Mouse (Mus musculus) lung, embryonic 15.5 days (tissue): ENCODE measurements around the gene Snx25. TPM values are rescaled to one million over a fixed set of nuclear protein-coding genes. Genes with fewer than 3 reads are reported as not detected.

Source experiments
- ATAC-seq: fragments of 200-750 bp; cut with Nextera tagmentation; 2 replicates; pipeline ENCODE4 v1.8.0; 2017; ENCODE audit warnings: moderate number of reproducible peaks, borderline replicate concordance; ENCODE audit not compliant: low FRiP score, low TSS enrichment; ENCODE audit errors: extremely low read depth
- H3K27ac ChIP-seq: fragments of 300-500 bp; sonication (generic); 2 replicates; pipeline ENCODE4 v1.5.1; 2015; ENCODE audit warnings: moderate library complexity, mild to moderate bottlenecking, inconsistent platforms
- H3K27me3 ChIP-seq: fragments of 300-500 bp; sonication (generic); 2 replicates; pipeline ENCODE4 v1.6.1; 2015; ENCODE audit warnings: inconsistent platforms
- H3K36me3 ChIP-seq: fragments of 300-500 bp; sonication (generic); 2 replicates; pipeline ENCODE4 v1.6.1; 2015; ENCODE audit warnings: inconsistent platforms
- H3K4me1 ChIP-seq: fragments of 300-500 bp; sonication (generic); 2 replicates; pipeline ENCODE4 v1.6.1; 2015; ENCODE audit warnings: inconsistent platforms
- H3K4me2 ChIP-seq: fragments of 300-500 bp; sonication (generic); 2 replicates; pipeline ENCODE4 v1.6.1; 2015; ENCODE audit warnings: inconsistent platforms, mild to moderate bottlenecking, moderate library complexity
- H3K4me3 ChIP-seq: fragments of 300-500 bp; sonication (generic); 2 replicates; pipeline ENCODE4 v1.5.1; 2015; ENCODE audit warnings: mild to moderate bottlenecking, inconsistent platforms
- H3K9ac ChIP-seq: fragments of 300-500 bp; sonication (generic); 2 replicates; pipeline ENCODE4 v1.6.1; 2015; ENCODE audit warnings: inconsistent platforms
- H3K9me3 ChIP-seq: fragments of 300-500 bp; sonication (generic); 2 replicates; pipeline ENCODE4 v1.6.1; 2016; ENCODE audit warnings: inconsistent platforms
- WGBS: fragments of 180-500 bp; shearing (Covaris S2); methylation state at CpG from one replicate; pipeline ENCODE4 v1.1.7; 2015; 5-methylcytosine and 5-hydroxymethylcytosine counted together
- polyA plus RNA-seq: library from polyadenylated mRNA; unstranded; fragments of >200 nt; fragmentation: Nextera tagmentation; extraction: Ambion mirVana; gene quantifications from 2 replicates; pipeline ENCODE4 v1.2.1, GENCODE M21; 2015

Gene Snx25
- polyA plus RNA-seq = 8.1 and 9.7 TPM in 2 replicates

DNA sequence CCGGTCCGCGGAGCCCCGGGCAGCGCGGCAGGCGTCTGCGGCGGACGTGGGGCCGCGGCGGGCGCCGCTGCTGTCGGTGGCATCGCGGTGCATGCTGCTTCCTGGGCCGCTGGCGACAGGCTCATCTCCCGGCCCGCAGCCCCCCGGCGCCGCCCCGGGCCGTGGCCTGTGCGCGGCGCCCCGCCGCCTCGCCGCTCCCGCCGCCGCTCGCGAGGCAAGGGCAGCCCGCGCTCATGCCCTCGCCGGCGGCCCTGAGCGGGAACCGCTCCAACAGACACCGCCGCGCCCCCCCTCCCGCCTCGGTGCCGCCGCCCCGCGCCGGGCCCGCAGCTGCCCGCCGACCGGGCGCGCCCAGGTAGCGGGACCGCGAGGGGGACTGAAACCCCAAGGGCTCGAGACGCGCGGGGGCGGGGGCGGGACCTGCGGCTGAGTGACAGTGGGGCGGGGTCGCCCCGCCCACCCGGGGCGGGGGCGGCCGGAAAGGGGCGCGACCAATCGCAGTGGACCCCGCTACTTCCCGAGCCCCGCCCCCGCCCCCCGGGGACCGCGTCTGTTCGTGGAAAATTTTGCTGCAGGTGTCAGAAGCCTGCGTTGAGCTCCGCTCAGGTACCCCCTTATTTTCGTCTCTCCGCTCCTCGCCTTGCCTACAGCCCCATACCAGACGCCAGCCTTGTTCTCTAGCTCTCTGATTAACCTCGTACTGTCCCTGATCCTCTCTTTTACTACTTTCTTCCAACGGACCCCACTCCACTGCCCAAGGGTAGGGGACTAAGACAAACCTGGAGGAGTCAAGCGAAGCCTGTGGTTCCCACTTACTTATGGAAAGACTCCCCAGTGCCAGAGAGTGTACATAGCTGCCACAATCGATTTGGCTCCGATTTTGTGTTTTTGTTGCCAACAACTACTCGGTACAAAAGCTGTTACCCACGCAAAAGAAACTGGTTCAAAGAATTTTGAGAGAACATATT lies at the start of gene Snx25:
TSS of gene Snx25 (minus strand) at position 96 of the 968 bp plus-strand sequence.
- Histone ChIP-seq H3K27me3 (peaks cover 6% of the 10 kb centered on the region), H3K9ac (peak within 1 kb of the TSS; percentile 80), H3K4me3 (peak within 1 kb of the TSS; percentile 89), H3K36me3 (no peaks in the 10 kb centered on the region), H3K4me2 (peak within 1 kb of the TSS; percentile 95), H3K4me1 (peaks cover 14% of the 10 kb centered on the region), H3K9me3 (no peaks in the 10 kb centered on the region), H3K27ac (peak within 1 kb of the TSS; percentile 44)
- ATAC-seq = peak; percentile 91
- 2% methylated on average over 80 of the region's 103 CpGs for WGBS

- Histone ChIP-seq H3K27ac (no peak overlapping the region), H3K9ac (no peak overlapping the region), H3K4me2 (no peak overlapping the region), H3K4me1 (no peaks in the 10 kb centered on the region), H3K36me3 (peaks cover 15% of the 10 kb centered on the region; the same call in 1 of the 2 replicates), H3K27me3 (no peaks in the 10 kb centered on the region), H3K9me3 (no peaks in the 10 kb centered on the region), H3K4me3 (no peak overlapping the region)
- no peak for ATAC-seq
- whole genome bisulfite sequencing = 76% methylated on average over 5 of the region's 5 CpGs
Observed at GRCm38 (mm10) chr8:46197673-46198072, 45.7 kb upstream of the Snx25 start.

DNA sequence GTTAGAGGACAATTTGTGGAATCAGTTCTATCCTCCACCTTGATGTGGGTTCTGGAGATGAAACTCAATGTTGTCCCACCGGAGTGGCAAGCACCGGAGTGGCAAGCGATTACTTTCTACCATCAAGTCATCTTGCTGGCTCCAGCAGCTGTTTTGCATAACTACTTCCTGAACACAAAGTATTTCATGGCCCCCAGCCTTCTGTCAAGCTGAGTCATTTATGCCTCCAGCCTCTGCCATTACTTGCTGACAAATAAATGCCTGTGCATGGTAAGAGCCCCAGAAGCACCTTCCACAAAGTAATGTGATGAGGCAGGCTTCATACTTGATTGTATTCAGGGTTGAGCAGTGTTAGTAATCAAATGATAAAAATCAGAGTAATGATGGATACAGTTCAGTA lies 44.9 kb upstream of the Snx25 start:
- Histone ChIP-seq H3K4me2 (no peak overlapping the region), H3K27me3 (no peaks in the 10 kb centered on the region), H3K9ac (no peak overlapping the region), H3K27ac (no peak overlapping the region), H3K4me1 (no peaks in the 10 kb centered on the region), H3K4me3 (no peak overlapping the region), H3K9me3 (no peaks in the 10 kb centered on the region), H3K36me3 (peaks cover 15% of the 10 kb centered on the region; the same call in 1 of the 2 replicates)
- ATAC-seq = no peak
- 92% methylated on average over 3 of the region's 3 CpGs for WGBS

GRCm38 (mm10) chr8:46193100-46193499 lies 41.1 kb upstream of the Snx25 start:
- Histone ChIP-seq H3K9ac (no peak overlapping the region), H3K4me3 (no peak overlapping the region), H3K4me1 (no peaks in the 10 kb centered on the region), H3K27me3 (no peaks in the 10 kb centered on the region), H3K27ac (no peak overlapping the region), H3K4me2 (no peak overlapping the region), H3K36me3 (peaks cover 23% of the 10 kb centered on the region; the same call in 1 of the 2 replicates), H3K9me3 (no peaks in the 10 kb centered on the region)
- WGBS = 76% methylated on average over 8 of the region's 8 CpGs
- no peak for ATAC-seq

GRCm38 (mm10) chr8:46185361-46185760 lies 33.4 kb upstream of the Snx25 start:
- H3K9ac ChIP-seq = no peak overlapping the region
- no peak overlapping the region for H3K27ac ChIP-seq
- ATAC-seq = no peak
- H3K4me3 ChIP-seq = no peak overlapping the region
- H3K36me3 ChIP-seq = peaks cover 3% of the 10 kb centered on the region
- H3K27me3 ChIP-seq = no peaks in the 10 kb centered on the region
- H3K9me3 ChIP-seq = no peaks in the 10 kb centered on the region
- H3K4me1 ChIP-seq = no peaks in the 10 kb centered on the region
- WGBS = 3% methylated on average over 2 of the region's 2 CpGs
- H3K4me2 ChIP-seq = no peak overlapping the region

GRCm38 (mm10) chr8:46180136-46180535 lies 28.2 kb upstream of the Snx25 start:
- Histone ChIP-seq H3K4me3 (no peak overlapping the region), H3K27me3 (no peaks in the 10 kb centered on the region), H3K36me3 (peaks cover 3% of the 10 kb centered on the region), H3K27ac (no peak overlapping the region), H3K4me1 (no peaks in the 10 kb centered on the region), H3K9ac (no peak overlapping the region), H3K9me3 (no peaks in the 10 kb centered on the region), H3K4me2 (no peak overlapping the region)
- ATAC-seq = no peak
- WGBS = 90% methylated on average over 7 of the region's 7 CpGs

- Histone ChIP-seq H3K9ac (no peak overlapping the region), H3K4me2 (no peak overlapping the region), H3K4me1 (no peaks in the 10 kb centered on the region), H3K36me3 (peaks cover 13% of the 10 kb centered on the region), H3K27me3 (no peaks in the 10 kb centered on the region), H3K9me3 (no peaks in the 10 kb centered on the region), H3K27ac (no peak overlapping the region), H3K4me3 (no peak overlapping the region)
- no peak for ATAC-seq
- whole genome bisulfite sequencing = 80% methylated on average over 2 of the region's 2 CpGs
Observed at GRCm38 (mm10) chr8:46173651-46174050, 21.7 kb upstream of the Snx25 start.

DNA sequence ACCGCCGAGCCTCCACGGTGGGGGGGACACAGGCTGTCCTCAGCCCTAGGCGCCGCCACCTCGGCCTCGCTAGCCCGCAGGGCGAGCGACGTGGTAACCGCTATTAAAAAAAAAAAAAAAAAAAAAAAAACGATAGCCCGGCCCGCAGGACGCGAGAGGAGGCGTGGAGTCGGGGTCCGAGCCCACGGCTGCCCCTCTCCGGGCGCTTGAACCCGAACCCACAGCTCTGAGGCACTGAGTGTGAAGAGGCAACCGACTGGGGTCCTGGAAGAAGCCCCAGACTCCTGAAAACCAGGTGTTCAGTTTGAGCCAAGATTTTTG lies 11.9 kb upstream of the Snx25 start:
- WGBS = under 1% methylated on average over 23 of the region's 25 CpGs
- Histone ChIP-seq H3K27me3 (no peaks in the 10 kb centered on the region), H3K9ac (peak overlapping the region; percentile 85), H3K27ac (peak overlapping the region; percentile 89), H3K4me3 (peak overlapping the region; percentile 89), H3K4me2 (peak overlapping the region; percentile 60), H3K9me3 (no peaks in the 10 kb centered on the region), H3K4me1 (peaks cover 20% of the 10 kb centered on the region), H3K36me3 (no peaks in the 10 kb centered on the region)
- ATAC-seq = peak; percentile 88

- Histone ChIP-seq H3K4me1 (peaks cover 20% of the 10 kb centered on the region), H3K36me3 (no peaks in the 10 kb centered on the region), H3K9ac (peak overlapping the region; percentile 85), H3K9me3 (no peaks in the 10 kb centered on the region), H3K27ac (peak overlapping the region; percentile 89), H3K27me3 (no peaks in the 10 kb centered on the region), H3K4me3 (peak overlapping the region; percentile 89), H3K4me2 (peak overlapping the region; percentile 60)
- WGBS = 1% methylated on average over 77 of the region's 77 CpGs
- ATAC-seq = peak; percentile 98
Observed at GRCm38 (mm10) chr8:46162953-46163869, 11.3 kb upstream of the Snx25 start.

DNA sequence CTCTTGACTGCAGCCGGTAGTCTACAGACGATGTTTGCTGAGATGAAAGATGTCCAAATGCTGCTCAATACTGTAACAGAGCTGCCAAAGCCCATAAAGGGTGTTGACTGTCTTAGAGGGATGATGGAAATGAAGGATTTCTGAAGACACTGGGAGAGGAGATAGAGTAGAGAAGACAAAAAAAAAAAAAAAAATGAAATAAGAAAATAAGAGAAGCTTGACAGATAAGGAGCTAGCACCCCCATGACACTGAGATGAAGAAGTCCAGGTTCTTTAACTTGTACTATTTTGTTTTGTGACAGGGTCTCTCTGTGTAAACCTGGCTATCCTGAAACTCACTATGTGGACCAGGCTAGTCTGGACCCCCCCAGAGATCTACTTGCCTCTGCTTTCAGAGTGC lies 1.1 kb upstream of the Snx25 start:
- H3K27me3 ChIP-seq = peaks cover 6% of the 10 kb centered on the region
- no peak for ATAC-seq
- no peak overlapping the region for H3K27ac ChIP-seq
- H3K9me3 ChIP-seq = no peaks in the 10 kb centered on the region
- H3K4me3 ChIP-seq = peak overlapping the region; percentile 89
- 24% methylated on average over 2 of the region's 2 CpGs for WGBS
- peaks cover 14% of the 10 kb centered on the region for H3K4me1 ChIP-seq
- H3K4me2 ChIP-seq = peak overlapping the region; percentile 95
- H3K36me3 ChIP-seq = no peaks in the 10 kb centered on the region
- 0 out of 2 replicates have a peak overlapping the region, but pooled peaks have one; percentile 16 for H3K9ac ChIP-seq

GRCm38 (mm10) chr8:46151202-46152062 lies 527 bp downstream of the Snx25 start, which contains the start of gene Cfap97:
Gene Cfap97, plus strand, starts transcription at chr8:46151771.
- Histone ChIP-seq H3K4me1 (peaks cover 14% of the 10 kb centered on the region), H3K27ac (peak within 1 kb of the TSS; percentile 44), H3K4me3 (peak within 1 kb of the TSS; percentile 89), H3K9ac (peak within 1 kb of the TSS; percentile 80), H3K9me3 (no peaks in the 10 kb centered on the region), H3K27me3 (peaks cover 6% of the 10 kb centered on the region), H3K4me2 (peak within 1 kb of the TSS; percentile 95), H3K36me3 (no peaks in the 10 kb centered on the region)
- peak; percentile 86 for ATAC-seq
- WGBS = 2% methylated on average over 59 of the region's 75 CpGs
